Mouse (Mus musculus) heart, postnatal 25 days (tissue): ENCODE measurements at regions not wholly inside any gene's neighbourhood (a gene's known extent, or its start where the extent isn't known, plus 50 kb on each side); places are given as distances from the start of the nearest gene placed in this dataset.

Experiments used
- DNase-seq: peaks from one replicate; pipeline ENCODE4 v3.0.0; 2022; ENCODE audit warnings: low spot score
- intact Hi-C: fragments of 180-260 bp; cut with DNase I; formaldehyde crosslinking; loops from one replicate; pipeline ENCODE4 v1.15.1; 2025

GRCm38 (mm10) chr4:84088166-84088565 lies 562.8 kb downstream of the Ccdc171 start:
- intact Hi-C loops = no loop called here
- DNase-seq = peak; percentile 76

GRCm38 (mm10) chr4:84092509-84092908 lies 567.2 kb downstream of the Ccdc171 start:
- DNase-seq = no peak

GRCm38 (mm10) chr4:84095237-84095636 lies 569.9 kb downstream of the Ccdc171 start:
- intact Hi-C loops = no loop called here
- no peak for DNase-seq

More at GRCm38 (mm10) chr4:84092509-84092908, 567.2 kb downstream of the Ccdc171 start:
- intact Hi-C loops = no loop called here

- intact Hi-C loops = no loop called here
These were observed 570.7 kb downstream of the Ccdc171 start for GRCm38 (mm10) chr4:84096081-84096480.

GRCm38 (mm10) chr4:84099071-84099470 lies 573.7 kb downstream of the Ccdc171 start:
- DNase-seq = no peak
- intact Hi-C loops = no loop called here

More at GRCm38 (mm10) chr4:84096081-84096480, 570.7 kb downstream of the Ccdc171 start:
- DNase-seq = no peak

- intact Hi-C loops = no loop called here
These were observed 573.2 kb downstream of the Bnc2 start for GRCm38 (mm10) chr4:84101923-84102322.

GRCm38 (mm10) chr4:84102736-84103135 lies 572.3 kb downstream of the Bnc2 start:
- intact Hi-C loops = no loop called here
- DNase-seq = no peak

More at GRCm38 (mm10) chr4:84101923-84102322, 573.2 kb downstream of the Bnc2 start:
- DNase-seq = no peak

GRCm38 (mm10) chr4:84108592-84108991 lies 566.5 kb downstream of the Bnc2 start:
- no peak for DNase-seq
- intact Hi-C loops = no loop called here

GRCm38 (mm10) chr4:84109771-84110503 lies 565.1 kb downstream of the Bnc2 start:
- intact Hi-C loops = no loop called here
- no peak for DNase-seq

GRCm38 (mm10) chr4:84114162-84115040 lies 560.7 kb downstream of the Bnc2 start:
- intact Hi-C loops = no loop called here
- no peak for DNase-seq

- DNase-seq = no peak
- intact Hi-C loops = no loop called here
These were observed 556.7 kb downstream of the Bnc2 start for GRCm38 (mm10) chr4:84118284-84118919.

- intact Hi-C loops = no loop called here
- DNase-seq = no peak
These were observed 555.5 kb downstream of the Bnc2 start for GRCm38 (mm10) chr4:84119616-84120015.

GRCm38 (mm10) chr4:84120330-84120729 lies 554.7 kb downstream of the Bnc2 start:
- no peak for DNase-seq
- intact Hi-C loops = no loop called here

- intact Hi-C loops = no loop called here
- DNase-seq = no peak
These were observed 553.6 kb downstream of the Bnc2 start for GRCm38 (mm10) chr4:84121442-84121841.

GRCm38 (mm10) chr4:84126400-84126799 lies 548.7 kb downstream of the Bnc2 start:
- intact Hi-C loops = no loop called here
- DNase-seq = no peak

GRCm38 (mm10) chr4:84127380-84127779 lies 547.7 kb downstream of the Bnc2 start:
- DNase-seq = no peak
- intact Hi-C loops = no loop called here

- DNase-seq = no peak
- intact Hi-C loops = no loop called here
These were observed 544.1 kb downstream of the Bnc2 start for GRCm38 (mm10) chr4:84130840-84131547.

GRCm38 (mm10) chr4:84135740-84136139 lies 539.3 kb downstream of the Bnc2 start:
- intact Hi-C loops = no loop called here
- no peak for DNase-seq

GRCm38 (mm10) chr4:84137171-84137919 lies 537.7 kb downstream of the Bnc2 start:
- intact Hi-C loops = no loop called here
- DNase-seq = no peak
